24 mouse cellular contexts compared by ENCODE assay signal in genomic region chr6:5119181-5119910, GRCm38 (mm10).
A peak's percentile ranks its signal among the peaks of the same experiment; 100 is the strongest.
DNase-seq lines count a peak whose midpoint lies in the region; ATAC-seq and TF ChIP-seq lines count a peak whose summit lies in the region.
"Had no signal": no experiment of that assay in that cellular context is flagged by ENCODE, and none has a peak within 500 bp of the region (broad histone marks: within the 10 kb centered on the region; RNA-seq: fewer than 3 reads in every experiment).

No protein-coding gene starts in this region.

- DNase-seq in limb, embryonic 11.5 days (ENCODE audit: low spot score): peak; percentile 18
- no peak for DNase-seq in limb, embryonic 10.5 days (ENCODE audit: low spot score)
- DNase-seq in R1 (ENCODE audit: low read depth, low spot score): peak; percentile 97
- DNase-seq in embryo, embryonic 11 days: no peak
- no peak for DNase-seq in layer of hippocampus, adult 2 months (ENCODE audit: low spot score in 2 of 2)
- DNase-seq: adrenal gland, adult 2 months; adrenal gland, postnatal 14 days; cerebellum, adult 11-12 months; cerebellum, adult 8-10 months; gastrocnemius, postnatal 10 days; gastrocnemius, postnatal 36 days; heart, adult 2 months; heart, postnatal 4 days had no signal

- peak; percentile 89 for TF ChIP-seq EP300 in ES-Bruce4 (IDR thresholded peaks at IDR 0.05; ENCODE audit: insufficient read depth, low read depth, low read length)

- WGBS in limb, embryonic 11.5 days: 88% methylated on average over 15 of the region's 15 CpGs
- 88% methylated on average over 15 of the region's 15 CpGs for WGBS in limb, embryonic 10.5 days

- no peak overlapping the region for H3K4me2 ChIP-seq in limb, embryonic 11.5 days (ENCODE audit: low read depth, severe bottlenecking)
- H3K4me2 ChIP-seq: embryonic facial prominence, embryonic 12.5 days; embryonic facial prominence, embryonic 15.5 days; heart, embryonic 13.5 days; hindbrain, embryonic 14.5 days had no signal

- no peak overlapping the region for H3K4me3 ChIP-seq in limb, embryonic 11.5 days (ENCODE audit: low read depth, low read length)
- no peak overlapping the region for H3K4me3 ChIP-seq in limb, embryonic 10.5 days
- H3K4me3 ChIP-seq in E14TG2a.4 (replicated peaks; ENCODE audit: low read length) (peak overlapping the region; percentile 30), ES-Bruce4 (ENCODE audit: low read depth, low read length) (no peak overlapping the region)
- H3K4me3 ChIP-seq in layer of hippocampus, adult 2 months: no peak overlapping the region
- H3K4me3 ChIP-seq: embryonic facial prominence, embryonic 12.5 days; embryonic facial prominence, embryonic 15.5 days; heart, adult 2 months; heart, embryonic 10.5 days; heart, embryonic 13.5 days had no signal

- H3K9ac ChIP-seq in limb, embryonic 11.5 days (ENCODE audit: low read length): no peak overlapping the region
- no peak overlapping the region for H3K9ac ChIP-seq in ES-Bruce4 (ENCODE audit: low read depth, poor library complexity, severe bottlenecking)
- H3K9ac ChIP-seq: embryonic facial prominence, embryonic 12.5 days; embryonic facial prominence, embryonic 15.5 days; heart, embryonic 13.5 days; hindbrain, embryonic 14.5 days had no signal

- H3K27me3 ChIP-seq in limb, embryonic 11.5 days (ENCODE audit: control insufficient read depth, insufficient read depth, low read length): no peaks in the 10 kb centered on the region
- no peaks in the 10 kb centered on the region for H3K27me3 ChIP-seq in limb, embryonic 10.5 days (ENCODE audit: low read depth, poor library complexity, severe bottlenecking)
- no peaks in the 10 kb centered on the region for H3K27me3 ChIP-seq in E14TG2a.4 (ENCODE audit: insufficient read depth, low read length)
- H3K27me3 ChIP-seq in ES-Bruce4 (ENCODE audit: control insufficient read depth, insufficient read depth, low read length, poor library complexity, severe bottlenecking): no peaks in the 10 kb centered on the region
- H3K27me3 ChIP-seq: embryonic facial prominence, embryonic 12.5 days; embryonic facial prominence, embryonic 15.5 days; heart, embryonic 13.5 days had no signal

- no peak overlapping the region for H3K27ac ChIP-seq in limb, embryonic 11.5 days (replicated peaks; ENCODE audit: low read depth, low read length)
- H3K27ac ChIP-seq in limb, embryonic 10.5 days: no peak overlapping the region
- peak overlapping the region; percentile 84 for H3K27ac ChIP-seq in ES-Bruce4 (ENCODE audit: insufficient read depth, low read length)
- H3K27ac ChIP-seq in layer of hippocampus, adult 2 months: no peak overlapping the region
- H3K27ac ChIP-seq: embryonic facial prominence, embryonic 12.5 days; embryonic facial prominence, embryonic 15.5 days; heart, adult 2 months; heart, embryonic 10.5 days; heart, embryonic 13.5 days; hindbrain, embryonic 14.5 days; hindbrain, postnatal 0 days had no signal

- peaks cover 5% of the 10 kb centered on the region; the same call in 1 of the 2 replicates for H3K36me3 ChIP-seq in limb, embryonic 11.5 days (ENCODE audit: control insufficient read depth, insufficient read depth, low read length)
- peaks cover 43% of the 10 kb centered on the region for H3K36me3 ChIP-seq in limb, embryonic 10.5 days
- peaks cover 14% of the 10 kb centered on the region for H3K36me3 ChIP-seq in E14TG2a.4 (ENCODE audit: insufficient read depth, low read length)
- H3K36me3 ChIP-seq in ES-Bruce4 (ENCODE audit: control insufficient read depth, insufficient read depth, low read length, poor library complexity, severe bottlenecking): peaks cover 5% of the 10 kb centered on the region

- ATAC-seq in limb, embryonic 11.5 days (ENCODE audit: insufficient number of reproducible peaks, low FRiP score, low TSS enrichment, low read depth): no peak
- ATAC-seq: CD4-positive, CD25-positive, alpha-beta regulatory T cell, adult 4 months; hindbrain, postnatal 0 days; inflammation-experienced regulatory T-cells, adult 6 months; intestine, postnatal 0 days had no signal

- no peaks in the 10 kb centered on the region for H3K9me3 ChIP-seq in limb, embryonic 11.5 days (ENCODE audit: control insufficient read depth, low read length)
- H3K9me3 ChIP-seq in limb, embryonic 10.5 days (replicated peaks): no peaks in the 10 kb centered on the region
- H3K9me3 ChIP-seq in E14TG2a.4 (ENCODE audit: low read length) (no peaks in the 10 kb centered on the region; the same call in 1 of the 2 replicates), ES-Bruce4 (replicated peaks; ENCODE audit: control insufficient read depth, insufficient read depth, low read length, poor library complexity, severe bottlenecking) (no peaks in the 10 kb centered on the region)
- H3K9me3 ChIP-seq: embryonic facial prominence, embryonic 12.5 days; embryonic facial prominence, embryonic 15.5 days; heart, embryonic 10.5 days; heart, embryonic 13.5 days had no signal

- no peak for TF ChIP-seq POLR2A in ES-Bruce4 (IDR thresholded peaks at IDR 0.05; ENCODE audit: insufficient read depth, low read length)

- no peaks in the 10 kb centered on the region for H3K4me1 ChIP-seq in limb, embryonic 11.5 days (ENCODE audit: control insufficient read depth, insufficient read depth, low read length)
- 0 out of 2 replicates have a peak, but pooled peaks cover 3% of the 10 kb centered on the region for H3K4me1 ChIP-seq in limb, embryonic 10.5 days
- H3K4me1 ChIP-seq in E14TG2a.4 (replicated peaks; ENCODE audit: low read depth, low read length) (peaks cover 50% of the 10 kb centered on the region), ES-Bruce4 (ENCODE audit: control insufficient read depth, insufficient read depth, low read length) (no peaks in the 10 kb centered on the region)
- H3K4me1 ChIP-seq: embryonic facial prominence, embryonic 12.5 days; embryonic facial prominence, embryonic 15.5 days; heart, embryonic 10.5 days had no signal

- TF ChIP-seq CTCF in E14TG2a.4 (conservative IDR thresholded peaks at IDR 0.05; ENCODE audit: low read length): no peak
- TF ChIP-seq CTCF in ES-Bruce4 (IDR thresholded peaks at IDR 0.05; ENCODE audit: low read depth, low read length): no peak
- TF ChIP-seq CTCF in layer of hippocampus, adult 2 months (conservative IDR thresholded peaks at IDR 0.05): no peak

Comparison
In these comparisons a context has a peak if more than half of its experiments do, and no peak if none do; other contexts are left out.
1. DNase-seq: peak in limb, embryonic 11.5 days (single experiment) and R1 (single experiment); none in limb, embryonic 10.5 days (single experiment), embryo, embryonic 11 days (single experiment) and layer of hippocampus, adult 2 months (0 of 2).